Mouse (Mus musculus): Measurements from ENCODE around the gene Zfp990.
"Not testable (repeated sequence)": the region's sequence is repeated elsewhere in the genome, so short reads cannot be mapped to it uniquely, and the experiment has no call there.

Zfp990 gene

DNA sequence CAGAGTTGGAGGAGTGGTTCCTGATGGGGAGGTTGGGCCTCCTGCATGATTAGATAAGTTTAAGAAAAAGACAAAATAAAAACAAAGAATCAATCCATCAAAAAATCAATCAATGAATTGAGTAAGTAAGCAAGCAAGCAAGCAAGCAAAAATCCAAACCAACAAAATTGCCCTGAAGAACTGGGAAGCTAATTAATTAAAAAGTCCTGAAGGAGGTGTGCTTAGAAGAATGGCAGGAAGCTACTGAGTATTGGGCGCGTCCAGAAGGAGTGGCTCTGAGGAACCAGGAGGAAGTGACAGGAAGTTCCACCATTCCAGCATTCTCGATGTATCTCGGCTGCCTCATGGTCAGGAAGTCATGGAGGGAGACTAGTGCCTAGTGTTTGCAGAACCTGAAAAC is at the start of gene Zfp990:
TSS of gene Zfp990 (plus strand) at position 301 of the 400 bp plus-strand sequence.
- in situ Hi-C loops (cut with MseI, MboI) = not testable (repeated sequence)

- in situ Hi-C loops (cut with MseI, MboI) = not testable (repeated sequence)
Measured at GRCm38 (mm10) chr4:145463553-145464253, 46.9 kb upstream of the Zfp990 start.

DNA sequence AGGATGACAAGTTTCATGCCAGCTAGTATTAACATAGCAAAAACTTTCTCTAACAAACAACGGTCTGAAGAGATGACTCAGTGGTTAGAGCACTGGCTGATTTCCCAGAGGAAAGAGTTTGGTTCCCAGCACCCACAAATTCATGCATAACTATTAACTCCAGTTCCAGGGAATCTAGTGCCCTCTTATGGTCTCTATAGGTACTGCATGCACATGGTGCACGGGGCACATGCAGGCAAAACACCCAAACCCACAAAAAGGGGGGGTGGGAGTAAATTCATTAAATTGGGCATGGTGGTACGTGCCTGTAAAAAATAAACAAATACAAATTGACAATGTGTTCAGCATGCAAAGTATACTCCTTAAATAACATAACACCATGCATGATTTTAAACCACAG is 32.4 kb upstream of the Zfp990 start:
- in situ Hi-C loops (cut with MseI, MboI) = loop anchor here (25.0 kb wide), 2 partner anchors 141 to 266 kb away; no protein-coding TSS in a partner anchor

GRCm38 (mm10) chr4:145480699-145481098 is 29.9 kb upstream of the Zfp990 start:
- in situ Hi-C loops (cut with MseI, MboI) = loop anchor here (25.0 kb wide), 2 partner anchors 143 to 268 kb away; no protein-coding TSS in a partner anchor

DNA sequence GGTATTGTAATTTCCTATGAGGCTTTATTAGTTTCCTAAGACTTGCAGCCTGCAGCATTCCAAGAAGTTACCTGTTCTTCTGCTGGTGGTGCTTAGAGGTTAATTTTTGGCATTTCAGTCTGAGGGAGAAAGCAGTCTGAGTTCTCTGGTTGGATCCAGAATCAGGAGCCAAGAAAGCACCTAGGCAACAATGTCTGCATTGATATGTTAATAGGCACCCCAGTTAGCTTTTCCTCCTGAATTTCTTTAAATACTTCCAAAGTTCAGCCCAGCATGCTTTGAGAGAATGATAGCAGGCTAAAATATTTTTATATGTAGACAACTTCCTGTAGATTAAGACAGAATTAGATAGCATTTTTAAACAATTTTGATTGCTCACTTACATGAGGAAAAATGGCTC is 21.2 kb upstream of the Zfp990 start:
- in situ Hi-C loops (cut with MseI, MboI) = loop anchor here (25.0 kb wide), 2 partner anchors 152 to 277 kb away; no protein-coding TSS in a partner anchor

- in situ Hi-C loops (cut with MseI, MboI) = loop anchor here (25.0 kb wide), 2 partner anchors 155 to 280 kb away; no protein-coding TSS in a partner anchor
Measured at GRCm38 (mm10) chr4:145492132-145492531, 18.4 kb upstream of the Zfp990 start.

DNA sequence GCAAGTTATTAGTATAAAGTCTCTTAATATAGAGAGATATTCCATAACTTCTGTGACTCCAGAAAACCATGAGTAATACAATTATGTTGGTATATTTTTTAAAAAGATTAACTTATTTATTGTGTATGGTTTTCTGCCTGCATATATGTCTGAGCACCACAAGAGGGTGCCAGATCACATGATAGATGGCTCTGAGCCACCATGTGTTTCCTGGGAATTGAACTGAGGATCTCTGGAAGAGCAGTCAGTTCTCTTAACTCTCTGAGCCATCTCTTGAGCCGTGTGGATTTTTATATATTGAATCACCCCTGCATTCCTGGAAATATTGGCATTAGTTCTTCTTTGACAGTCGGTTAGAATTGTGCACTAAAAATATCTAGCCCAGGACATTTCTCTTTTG is 17.2 kb upstream of the Zfp990 start:
- in situ Hi-C loops (cut with MseI, MboI) = loop anchor here (25.0 kb wide), 2 partner anchors 156 to 281 kb away; no protein-coding TSS in a partner anchor

DNA sequence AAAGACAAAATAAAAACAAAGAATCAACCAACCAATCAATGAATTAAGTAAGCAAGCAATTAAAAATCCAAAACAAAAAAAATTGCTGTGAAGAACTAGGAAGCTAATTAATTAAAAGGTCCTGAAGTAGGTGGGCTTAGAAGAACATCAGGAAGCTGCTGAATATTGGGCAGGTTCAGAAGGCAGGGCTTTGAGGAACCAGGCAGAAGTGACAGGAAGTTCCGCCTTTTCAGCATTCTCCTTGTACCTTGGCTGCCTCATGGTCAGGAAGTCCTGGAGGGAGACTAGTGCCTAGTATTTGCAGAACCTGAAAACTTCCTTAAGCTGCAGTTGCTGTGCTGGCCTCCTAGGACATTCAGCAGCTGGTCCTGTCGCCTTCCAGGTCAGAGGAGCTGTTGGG is 4.1 kb downstream of the Zfp990 start:
- in situ Hi-C loops (cut with MseI, MboI) = not testable (repeated sequence)

DNA sequence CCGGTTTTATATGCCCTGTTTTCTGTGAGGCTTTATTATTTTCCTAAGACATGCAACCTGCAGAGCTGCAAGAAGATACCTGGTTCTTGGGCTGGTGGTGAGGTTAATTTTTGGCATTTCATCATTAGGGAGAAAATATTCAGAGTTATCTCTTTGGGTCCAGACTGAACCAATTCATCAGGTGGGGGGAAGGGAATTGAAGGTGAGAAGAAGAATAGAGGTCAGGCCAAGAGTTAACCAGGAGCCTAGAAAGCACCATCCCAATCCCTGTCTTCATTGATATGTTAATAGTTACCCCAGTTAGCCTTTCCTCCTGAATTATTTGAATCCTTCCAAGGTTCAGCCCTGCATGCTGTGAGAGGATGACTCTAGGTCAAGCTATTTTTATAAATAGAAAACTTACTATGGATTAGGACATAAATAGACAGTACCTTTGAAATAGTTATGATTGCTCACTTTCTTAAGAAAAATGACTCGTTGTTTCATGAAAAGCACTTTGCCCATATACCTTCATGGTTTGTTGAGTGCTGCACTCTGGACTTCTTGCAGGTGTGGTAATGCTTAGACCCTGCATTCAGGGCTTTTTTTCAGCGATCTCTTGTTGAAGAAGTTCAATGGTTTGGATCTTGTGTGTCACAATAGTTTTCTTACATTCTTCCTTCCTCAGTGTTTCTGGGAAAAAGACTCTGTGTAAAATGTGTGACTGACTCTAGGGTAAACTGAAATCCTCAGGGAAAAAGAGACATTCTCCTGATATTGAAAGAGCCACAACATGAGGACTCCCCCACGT is 5.4 kb downstream of the Zfp990 start:
- in situ Hi-C loops (cut with MseI, MboI) = not testable (repeated sequence)

DNA sequence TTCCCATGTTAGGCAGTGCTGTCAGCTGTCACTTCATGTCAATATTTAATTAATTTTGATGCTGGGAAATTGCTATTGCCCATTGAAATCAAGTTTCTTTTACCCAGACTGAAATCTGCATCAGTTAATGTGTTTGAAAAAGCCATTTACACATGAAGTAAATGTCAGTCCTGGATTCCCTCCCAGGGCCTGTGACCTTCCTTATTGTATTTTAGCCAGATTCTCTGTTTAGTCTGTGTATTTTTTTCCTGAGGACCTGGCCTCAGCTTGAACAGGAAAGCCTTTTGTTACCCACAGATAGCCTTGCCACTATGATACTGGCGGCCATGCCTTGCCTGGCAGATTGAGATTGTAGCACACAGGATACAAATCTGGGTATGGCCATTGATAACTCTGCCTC is 6.8 kb downstream of the Zfp990 start:
- in situ Hi-C loops (cut with MseI, MboI) = not testable (repeated sequence)

- in situ Hi-C loops (cut with MseI, MboI) = not testable (repeated sequence)
Measured at GRCm38 (mm10) chr4:145543861-145544260, 33.3 kb downstream of the Zfp990 start.

DNA sequence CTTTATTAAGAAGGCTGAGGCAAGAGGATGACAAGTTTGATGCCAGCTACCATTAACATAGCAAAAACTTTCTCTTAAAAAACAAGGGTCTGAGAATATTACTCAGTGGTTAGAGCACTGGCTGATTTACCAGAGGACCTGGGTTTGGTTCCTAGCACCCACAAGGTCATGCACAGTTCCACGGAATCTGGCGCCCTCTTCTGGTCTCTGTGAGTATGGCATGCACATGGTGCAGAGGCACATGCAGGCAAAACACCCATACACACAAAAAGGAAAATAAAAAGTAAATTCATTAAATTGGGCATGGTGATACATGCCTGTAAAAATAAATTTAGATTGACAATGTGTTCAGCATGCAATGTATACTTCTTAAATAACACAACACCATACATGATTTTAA is 34.5 kb downstream of the Zfp990 start:
- in situ Hi-C loops (cut with MseI, MboI) = not testable (repeated sequence)

GRCm38 (mm10) chr4:145545734-145546349 is 35.3 kb downstream of the Zfp990 start:
- in situ Hi-C loops (cut with MseI, MboI) = not testable (repeated sequence)

GRCm38 (mm10) chr4:145546477-145546876 is 35.9 kb downstream of the Zfp990 start:
- in situ Hi-C loops (cut with MseI, MboI) = not testable (repeated sequence)

- in situ Hi-C loops (cut with MseI, MboI) = loop anchor here (5.0 to 25.0 kb wide), 5 partner anchors 124 to 1878 kb away; no protein-coding TSS in a partner anchor
Measured at GRCm38 (mm10) chr4:145556680-145557079, 46.1 kb downstream of the Zfp990 start.

- in situ Hi-C loops (cut with MseI, MboI) = loop anchor here (5.0 to 25.0 kb wide), 7 partner anchors 125 to 1963 kb away; no protein-coding TSS in a partner anchor
Measured at GRCm38 (mm10) chr4:145559505-145560099, 49.0 kb downstream of the Zfp990 start.

DNA sequence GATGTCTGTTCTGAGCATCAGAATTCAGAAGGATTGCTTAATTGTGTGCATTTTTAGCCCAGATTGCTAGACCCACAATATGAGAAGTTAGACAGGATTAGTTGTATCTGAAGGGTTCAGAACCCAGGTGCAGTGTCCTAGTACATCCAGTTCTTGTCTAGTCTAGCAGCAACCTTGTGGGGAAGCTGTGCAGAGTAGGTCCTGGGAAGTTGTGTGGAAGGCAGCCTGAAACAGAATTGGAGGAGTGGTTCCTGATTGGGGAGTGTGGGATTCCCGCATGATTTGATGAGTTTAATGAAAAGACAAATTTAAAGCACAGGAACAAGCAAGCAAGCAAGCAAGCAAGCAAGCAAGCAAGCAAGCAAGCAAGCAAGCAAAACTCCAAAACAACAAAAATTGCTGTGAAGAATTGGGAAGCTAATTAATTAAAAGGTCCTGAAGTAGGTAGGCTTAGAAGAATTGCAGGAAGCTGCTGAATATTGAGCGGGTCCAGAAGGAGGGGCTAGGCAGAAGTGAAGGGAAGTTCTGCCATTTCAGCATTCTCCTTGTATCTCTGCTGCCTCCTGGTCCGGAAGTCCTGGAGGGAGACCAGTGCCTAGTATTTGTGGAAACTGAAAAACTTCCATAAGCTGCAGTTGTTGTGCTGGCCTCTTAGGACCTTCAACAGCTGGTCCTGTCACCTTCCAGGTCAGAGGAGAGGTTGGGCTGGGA is 53.7 kb downstream of the Zfp990 start:
- in situ Hi-C loops (cut with MseI, MboI) = loop anchor here (5.0 to 25.0 kb wide), 4 partner anchors 129 to 1958 kb away; no protein-coding TSS in a partner anchor

GRCm38 (mm10) chr4:145570461-145570860 is 59.9 kb downstream of the Zfp990 start:
- in situ Hi-C loops (cut with MseI, MboI) = loop anchor here (25.0 kb wide), 2 partner anchors 1517 to 1767 kb away; no protein-coding TSS in a partner anchor

DNA sequence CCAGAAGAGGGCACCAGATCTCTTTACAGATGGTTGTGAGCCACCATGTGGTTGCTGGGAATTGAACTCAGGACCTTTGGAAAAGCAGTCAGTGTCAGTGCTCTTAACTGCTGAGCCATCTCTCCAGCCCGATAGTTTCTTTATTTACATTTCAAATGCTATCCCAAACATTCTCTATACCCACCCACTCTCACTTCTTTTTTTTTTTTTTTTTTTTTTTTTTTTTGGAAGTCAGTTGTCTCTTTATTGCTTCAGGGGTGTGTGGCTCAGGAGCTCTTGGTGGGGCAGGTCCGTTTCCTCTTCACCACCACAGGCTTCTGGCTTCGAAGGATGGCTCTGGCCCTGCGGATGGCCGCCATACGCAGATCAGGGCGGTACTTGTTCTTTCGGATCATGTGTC is 66.1 kb downstream of the Zfp990 start:
- in situ Hi-C loops (cut with MseI, MboI) = loop anchor here in 1 of 2 experiments (5.0 kb wide), 1 partner anchor 169 kb away; no protein-coding TSS in a partner anchor

- in situ Hi-C loops (cut with MseI, MboI) = loop anchor here in 1 of 2 experiments (5.0 kb wide), 1 partner anchor 173 kb away; no protein-coding TSS in a partner anchor
Measured at GRCm38 (mm10) chr4:145580333-145580732, 69.8 kb downstream of the Zfp990 start.

All from mouse trophoblast stem cell (cell line).